Mouse (Mus musculus) CH12.LX (cell line): ENCODE measurements at regions not wholly inside any gene's neighbourhood (a gene's known extent, or its start where the extent isn't known, plus 50 kb on each side); places are given as distances from the start of the nearest gene placed in this dataset.

Source experiments
- DNase-seq: peaks from one replicate; pipeline ENCODE4 v3.0.0-alpha.2; 2013; ENCODE audit errors: extremely low read depth
- H3K27ac ChIP-seq: 2 replicates; pipeline ENCODE4 v1.5.1; 2012; ENCODE audit warnings: low read depth, mild to moderate bottlenecking, control low read depth, moderate library complexity; ENCODE audit not compliant: insufficient read depth
- H3K27me3 ChIP-seq: replicated peaks from 2 replicates; pipeline ENCODE3; 2012; ENCODE audit warnings: inconsistent platforms
- H3K36me3 ChIP-seq, 2 experiments: replicated peaks in 1 of 2; 2 replicates each; pipeline versions ENCODE3 to v1.6.1; 2012; ENCODE audit warnings: inconsistent platforms in 1 of 2, low read length in 1 of 2, mild to moderate bottlenecking in 1 of 2, mixed read lengths in 1 of 2, moderate library complexity in 1 of 2; ENCODE audit not compliant: control insufficient read depth in 1 of 2, insufficient read depth in 1 of 2
- H3K4me1 ChIP-seq, 2 experiments: 2 replicates each; pipeline ENCODE4 v1.6.1; 2012; ENCODE audit warnings: inconsistent platforms in 1 of 2, moderate library complexity in 1 of 2; ENCODE audit not compliant: insufficient read depth in 2 of 2, control insufficient read depth in 1 of 2
- H3K4me2 ChIP-seq: 2 replicates; pipeline ENCODE4 v1.6.1; 2012; ENCODE audit warnings: low read depth, mild to moderate bottlenecking, control low read depth; ENCODE audit not compliant: poor library complexity, insufficient read depth, severe bottlenecking
- H3K4me3 ChIP-seq, 3 experiments: fragments of 150-350 bp in 1 of 3; sonication (generic) in 1 of 3; replicated peaks in 1 of 3; 2 replicates each; pipeline versions ENCODE3 to v1.5.1; 2011 to 2012; ENCODE audit warnings: low read depth in 2 of 3, low read length in 2 of 3, mild to moderate bottlenecking in 2 of 3, moderate library complexity in 2 of 3, control low read depth in 1 of 3, improper control_type of control experiment in 1 of 3, inconsistent platforms in 1 of 3, mixed read lengths in 1 of 3; ENCODE audit not compliant: poor library complexity in 1 of 3
- H3K79me2 ChIP-seq: replicated peaks from 2 replicates; pipeline ENCODE4 v1.6.1; 2012; ENCODE audit warnings: mild to moderate bottlenecking, moderate library complexity; ENCODE audit not compliant: control insufficient read depth, poor library complexity, insufficient read depth, severe bottlenecking; ENCODE audit errors: extremely low read depth
- H3K9ac ChIP-seq: 2 replicates; pipeline ENCODE4 v1.6.1; 2012; ENCODE audit warnings: low read depth, mild to moderate bottlenecking, control low read depth, moderate library complexity; ENCODE audit not compliant: insufficient read depth
- H3K9me3 ChIP-seq: replicated peaks from 2 replicates; pipeline ENCODE3; 2012; ENCODE audit warnings: low read length, inconsistent platforms, mixed read lengths
- BHLHE40 ChIP-seq: IDR thresholded peaks from 2 replicates; pipeline ENCODE4 v1.6.1; 2011; ENCODE audit warnings: mild to moderate bottlenecking, low read depth, low read length, improper control_type of control experiment
- MAFK ChIP-seq: IDR thresholded peaks from 2 replicates; pipeline ENCODE4 v1.6.1; 2011; ENCODE audit warnings: low read length, improper control_type of control experiment; ENCODE audit not compliant: insufficient replicate concordance
- MEF2A ChIP-seq: IDR thresholded peaks from 2 replicates; pipeline ENCODE4 v1.6.1; 2014; ENCODE audit warnings: low read depth, mild to moderate bottlenecking, inconsistent platforms, low read length, improper control_type of control experiment, borderline replicate concordance
- MXI1 ChIP-seq: IDR thresholded peaks from 2 replicates; pipeline ENCODE4 v1.6.1; 2011; ENCODE audit warnings: mild to moderate bottlenecking, low read depth, low read length, improper control_type of control experiment
- POLR2A ChIP-seq: IDR thresholded peaks from 2 replicates; pipeline ENCODE4 v1.6.1; 2011; ENCODE audit warnings: low read depth, mild to moderate bottlenecking, improper control_type of control experiment, low read length
- RAD21 ChIP-seq: IDR thresholded peaks from 2 replicates; pipeline ENCODE4 v1.6.1; 2011; ENCODE audit warnings: low read depth, mild to moderate bottlenecking, low read length, improper control_type of control experiment, moderate library complexity
- SIN3A ChIP-seq: IDR thresholded peaks from 2 replicates; pipeline ENCODE4 v1.6.1; 2012; ENCODE audit warnings: low read length, improper control_type of control experiment, inconsistent platforms
- SMC3 ChIP-seq: IDR thresholded peaks from 2 replicates; pipeline ENCODE4 v1.6.1; 2011; ENCODE audit warnings: low read depth, low read length, improper control_type of control experiment
- TCF12 ChIP-seq: IDR thresholded peaks from 2 replicates; pipeline ENCODE4 v1.6.1; 2014; ENCODE audit warnings: low read depth, mild to moderate bottlenecking, inconsistent platforms, low read length, improper control_type of control experiment
- UBTF ChIP-seq: IDR thresholded peaks from 2 replicates; pipeline ENCODE4 v1.6.1; 2012; ENCODE audit warnings: low read depth, mild to moderate bottlenecking, inconsistent platforms, low read length, improper control_type of control experiment, moderate library complexity
- ZMIZ1 ChIP-seq: IDR thresholded peaks from 2 replicates; pipeline ENCODE4 v1.6.1; 2012; ENCODE audit warnings: low read depth, mild to moderate bottlenecking, inconsistent platforms, low read length, improper control_type of control experiment
- ZNF384 ChIP-seq: IDR thresholded peaks from 2 replicates; pipeline ENCODE4 v1.6.1; 2012; ENCODE audit warnings: low read depth, low read length, improper control_type of control experiment, inconsistent platforms
- dilution Hi-C: fragments of 300-500 bp; cut with MboI; formaldehyde crosslinking; loops from 2 replicates; pipeline ENCODE4 v1.14.3; 2020; ENCODE audit warnings: low sequenced_read_pairs; ENCODE audit not compliant: extremely low pct_unique_long_range_greater_than_20kb, extremely low pct_ligation_motif_present
- in situ Hi-C: fragments of 300-500 bp; cut with MboI; formaldehyde crosslinking; loops from 3 replicates; pipeline ENCODE4 v1.14.3; 2019; ENCODE audit warnings: low sequenced_read_pairs, low pct_ligation_motif_present, low pct_unique_long_range_greater_than_20kb, mixed read lengths

- Histone ChIP-seq H3K4me2 (no peak overlapping the region), H3K4me3 (no peak overlapping the region), H3K27me3 (peaks cover 1% of the 10 kb centered on the region), H3K79me2 (no peaks in the 10 kb centered on the region), H3K4me1 (no peaks in the 10 kb centered on the region), H3K9me3 (peaks cover 3% of the 10 kb centered on the region), H3K27ac (no peak overlapping the region), H3K9ac (no peak overlapping the region), H3K36me3 (no peaks in the 10 kb centered on the region)
- TF ChIP-seq TCF12 (no peak), MEF2A (no peak), ZNF384 (no peak), ZMIZ1 (no peak)
- no peak for DNase-seq
- dilution Hi-C loops, result no loop called here
- in situ Hi-C loops, result no loop called here
Observed at GRCm38 (mm10) chr9:62180456-62181181, 58.2 kb upstream of the Glce start.

GRCm38 (mm10) chr9:62174651-62175050 is 52.2 kb upstream of the Glce start:
- in situ Hi-C loops, result no loop called here
- DNase-seq, result no peak
- H3K27me3 ChIP-seq, result peaks cover 1% of the 10 kb centered on the region
- dilution Hi-C loops, result no loop called here
- H3K79me2 ChIP-seq, result no peaks in the 10 kb centered on the region
- H3K9me3 ChIP-seq, result peaks cover 7% of the 10 kb centered on the region
- no peaks in the 10 kb centered on the region for H3K36me3 ChIP-seq
- no peak overlapping the region for H3K9ac ChIP-seq
- H3K27ac ChIP-seq, result no peak overlapping the region
- no peak overlapping the region for H3K4me2 ChIP-seq
- peaks cover 7% of the 10 kb centered on the region in 2 experiments for H3K4me1 ChIP-seq
- TF ChIP-seq RAD21 (no peak), ZNF384 (no peak), MXI1 (no peak), SIN3A (no peak), SMC3 (no peak), TCF12 (no peak), BHLHE40 (no peak), POLR2A (no peak), MAFK (no peak), UBTF (no peak)
- H3K4me3 ChIP-seq, result no peak overlapping the region
